Mouse (Mus musculus): Measurements from ENCODE around the gene Mdfic.

Mdfic gene

DNA sequence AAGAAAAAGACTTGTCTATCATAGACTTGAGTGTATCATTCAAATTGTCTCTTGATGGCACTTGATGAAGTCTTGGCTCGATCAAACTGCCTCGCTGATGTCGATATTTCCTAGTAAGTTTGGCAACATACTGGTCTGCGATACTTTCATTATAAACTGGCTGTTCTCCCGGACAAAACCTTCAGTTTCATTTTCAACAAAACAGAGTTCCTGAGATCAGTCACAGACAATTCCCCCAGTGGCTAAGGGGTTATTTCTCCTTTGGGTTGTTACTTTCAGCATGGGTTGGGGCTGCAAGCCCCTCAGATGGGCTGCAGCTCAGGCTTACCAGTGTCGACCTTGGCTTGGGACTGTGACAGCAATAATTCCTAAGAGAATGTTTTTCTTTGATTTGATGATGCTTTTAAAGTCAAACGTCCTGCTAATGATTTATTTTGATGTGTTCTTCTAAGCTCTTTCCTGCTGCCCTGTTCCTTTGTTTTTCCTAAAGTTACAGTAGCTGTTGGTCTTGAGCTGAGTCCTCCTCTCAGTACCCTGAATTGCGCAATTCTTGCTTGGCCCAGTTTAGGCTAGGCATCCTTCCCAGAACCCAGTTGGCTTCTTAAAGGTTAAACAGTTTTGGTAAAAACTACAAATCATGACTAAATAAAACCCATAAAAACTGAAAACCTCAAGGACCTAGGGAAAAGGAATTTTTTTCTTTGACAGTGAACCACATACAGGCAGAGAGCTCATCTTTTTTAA is 73.3 kb downstream of the Mdfic start:
- peak; percentile 45 to 60 for DNase-seq

DNA sequence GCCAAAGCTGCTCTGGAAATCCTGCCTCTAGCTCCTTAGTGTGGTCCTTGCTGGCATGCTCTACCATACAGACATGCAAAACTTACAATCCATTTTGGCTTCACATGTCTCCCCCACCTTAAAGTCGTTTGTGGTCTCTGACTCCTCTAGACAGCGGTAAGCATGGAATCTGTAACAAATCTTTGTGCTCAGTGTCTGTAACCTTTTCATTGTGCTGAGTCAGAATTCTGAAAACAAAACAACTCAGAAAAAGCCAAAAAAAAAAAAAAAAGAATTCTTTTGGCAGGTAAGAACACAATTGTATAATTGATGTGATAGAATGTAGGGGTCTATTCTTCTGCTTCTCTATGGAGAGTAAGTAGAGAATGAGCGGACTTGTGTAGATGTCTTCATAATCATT is 74.3 kb downstream of the Mdfic start:
- no peak for DNase-seq

DNA sequence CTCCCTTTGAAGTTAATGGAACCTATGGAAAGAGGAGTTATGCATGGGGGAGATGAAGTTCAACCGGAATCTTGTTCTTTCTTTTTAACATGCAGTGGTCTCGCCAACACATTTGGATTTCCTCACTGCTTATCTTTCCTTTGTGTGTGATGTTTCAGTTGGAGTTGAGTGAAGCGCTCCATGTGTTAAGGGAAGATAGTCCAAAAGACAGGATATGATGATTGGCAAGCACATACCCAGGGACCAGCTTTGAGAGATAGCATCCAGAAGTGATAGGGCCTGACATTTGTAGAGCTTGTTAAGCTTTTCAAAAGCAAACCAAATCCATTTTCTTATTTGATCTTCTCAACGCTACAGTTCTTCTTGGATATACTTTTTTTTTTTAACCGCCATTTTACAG is 86.9 kb downstream of the Mdfic start:
- DNase-seq, result no peak

DNA sequence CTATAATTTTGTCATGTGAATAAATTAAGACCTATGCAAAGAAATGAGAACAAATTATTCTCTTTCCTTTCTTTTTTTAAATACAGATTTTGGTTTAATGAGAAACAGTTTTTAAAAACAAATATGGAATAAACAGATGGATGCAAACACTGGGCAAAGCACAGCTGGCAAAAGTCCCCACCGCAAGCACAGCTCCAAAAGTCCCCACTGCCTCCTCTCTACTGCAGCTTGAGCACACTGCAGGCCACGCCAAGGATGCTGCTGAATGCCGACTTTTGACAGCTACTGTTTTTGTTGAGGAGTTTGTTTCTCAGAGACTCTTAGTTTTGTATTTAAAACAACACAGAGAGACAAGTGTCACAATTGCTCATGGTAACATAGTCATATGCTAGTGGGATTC is 104.8 kb downstream of the Mdfic start:
- DNase-seq, result no peak

DNA sequence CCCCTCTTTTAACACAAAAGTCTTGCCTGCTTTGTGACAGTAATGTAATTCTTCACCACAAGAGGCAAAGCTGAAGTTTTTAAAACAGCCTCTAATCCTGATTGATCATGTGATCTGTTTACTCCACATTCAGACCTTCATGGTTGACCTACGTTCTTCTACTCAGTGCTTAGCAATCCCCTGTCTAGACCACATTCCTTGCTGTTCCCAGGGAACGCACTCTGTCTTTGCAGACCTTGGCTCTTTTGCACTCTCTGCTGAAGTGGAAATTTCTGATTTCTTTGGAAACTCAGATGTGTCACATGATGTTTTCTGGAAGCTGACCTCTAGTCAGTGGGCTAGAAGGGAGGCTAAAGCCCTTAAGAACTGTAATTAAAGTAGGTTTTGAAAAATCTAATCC is 109.4 kb downstream of the Mdfic start:
- DNase-seq, result peak in 1 of 2 experiments; percentile 17

DNA sequence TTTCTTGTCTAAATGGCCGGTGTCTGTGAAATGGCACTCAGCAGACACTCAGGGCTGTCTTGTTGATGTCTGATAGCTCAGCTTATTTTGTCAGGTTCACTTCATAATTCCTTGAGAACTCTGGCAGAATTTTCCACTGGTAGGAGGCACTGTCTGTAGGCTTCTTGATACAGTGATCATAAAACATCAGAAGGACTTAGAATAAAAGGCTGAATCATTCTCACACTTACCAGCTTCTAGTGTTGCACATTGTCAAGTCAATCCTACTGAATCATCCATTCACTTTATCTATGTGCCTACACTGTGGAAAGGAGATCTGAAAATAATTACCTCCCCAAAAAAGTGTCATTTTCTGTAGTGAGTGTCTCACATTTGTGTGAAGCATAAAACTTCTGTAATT is 110.2 kb downstream of the Mdfic start:
- DNase-seq, result no peak

DNA sequence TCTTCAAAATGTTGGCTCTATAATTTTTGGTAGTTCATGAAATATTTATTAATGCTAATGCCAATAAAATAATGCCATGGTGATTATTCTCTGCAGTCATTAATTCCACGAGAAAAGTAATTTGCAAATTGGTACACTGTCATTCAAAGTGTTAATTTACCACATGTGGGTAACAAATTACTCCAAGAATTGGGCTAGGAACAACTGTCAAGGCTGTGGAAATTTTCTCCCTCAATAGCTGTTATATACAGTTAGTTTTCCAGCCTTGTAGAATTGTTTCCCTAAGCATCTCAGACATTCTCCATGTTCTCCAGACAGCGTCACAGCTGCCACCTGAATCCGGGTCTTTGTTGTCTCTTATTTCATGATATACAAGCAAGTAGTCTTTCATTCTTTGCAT is 117.2 kb downstream of the Mdfic start:
- DNase-seq, result no peak

DNA sequence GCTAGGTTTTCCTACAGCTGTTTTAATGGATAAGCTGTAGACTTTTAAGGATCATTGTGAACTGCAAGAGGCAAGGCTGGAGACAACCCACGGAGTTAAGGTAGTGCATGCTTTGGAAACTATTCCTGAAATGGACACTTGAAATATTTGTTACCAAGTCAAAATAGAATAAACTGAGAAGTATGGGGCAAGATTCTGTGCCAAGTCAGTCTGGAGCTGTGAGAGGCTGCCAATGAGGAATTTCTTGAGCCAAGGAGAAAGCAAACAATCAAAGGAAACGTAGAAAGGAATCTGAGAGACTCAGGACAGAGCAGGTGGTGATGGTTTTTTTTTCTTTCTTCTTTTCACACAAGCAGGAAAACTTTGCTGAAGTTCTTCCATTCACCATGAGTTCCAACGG is 119.4 kb downstream of the Mdfic start:
- no peak for DNase-seq

DNA sequence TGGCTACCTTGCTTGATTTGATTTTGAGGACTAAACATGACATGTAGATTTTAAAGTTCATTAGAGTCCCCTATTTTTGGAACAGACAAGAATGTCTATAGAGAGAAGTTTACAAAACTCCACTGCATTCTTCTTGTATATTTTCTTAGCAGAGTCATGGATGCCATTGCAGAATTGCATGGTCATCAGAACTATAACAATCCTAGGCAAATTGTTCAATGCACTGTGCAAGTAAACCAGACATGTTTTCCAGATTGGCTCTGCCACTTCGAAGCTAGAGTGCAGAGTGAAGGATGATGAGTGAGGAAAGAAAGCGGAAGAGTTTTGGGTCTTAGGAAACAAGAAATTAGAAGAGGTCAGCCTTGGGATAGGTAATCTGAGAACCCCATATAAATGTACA is 120.0 kb downstream of the Mdfic start:
- DNase-seq, result no peak

DNA sequence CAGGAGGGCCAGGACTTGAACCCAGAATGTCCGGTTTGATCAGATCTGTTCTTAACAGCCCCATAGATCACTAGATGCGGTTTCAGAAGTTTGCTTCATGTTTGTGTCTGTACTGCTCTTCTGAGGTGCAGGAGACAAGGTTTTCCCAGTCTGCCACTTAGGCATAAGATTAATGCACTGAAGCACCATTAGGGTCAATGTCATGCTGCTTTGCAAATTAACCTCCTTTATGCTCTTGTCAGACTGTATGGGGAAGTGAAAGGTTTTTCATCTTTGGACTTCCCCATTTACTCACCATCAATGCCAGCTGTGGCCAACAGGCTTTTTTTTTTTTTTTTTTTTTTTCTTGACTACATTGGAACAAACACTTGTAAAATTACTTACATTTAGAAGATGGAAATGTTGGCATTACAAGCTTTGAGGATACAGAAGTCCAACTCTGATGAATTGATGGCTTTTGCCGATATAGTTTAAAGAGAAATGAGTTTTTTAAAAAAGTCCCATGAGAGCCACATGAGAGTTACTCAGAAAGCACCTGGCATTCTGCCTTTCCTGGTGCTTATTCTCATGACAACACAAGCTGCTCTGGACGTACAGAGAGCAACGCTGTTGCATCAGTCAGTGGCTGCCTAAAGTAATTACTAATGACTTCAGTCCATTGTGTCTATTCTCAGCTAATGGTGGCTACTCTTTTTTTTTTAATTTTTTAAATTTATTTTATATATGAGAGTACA is 121.2 kb downstream of the Mdfic start:
- no peak for DNase-seq

DNA sequence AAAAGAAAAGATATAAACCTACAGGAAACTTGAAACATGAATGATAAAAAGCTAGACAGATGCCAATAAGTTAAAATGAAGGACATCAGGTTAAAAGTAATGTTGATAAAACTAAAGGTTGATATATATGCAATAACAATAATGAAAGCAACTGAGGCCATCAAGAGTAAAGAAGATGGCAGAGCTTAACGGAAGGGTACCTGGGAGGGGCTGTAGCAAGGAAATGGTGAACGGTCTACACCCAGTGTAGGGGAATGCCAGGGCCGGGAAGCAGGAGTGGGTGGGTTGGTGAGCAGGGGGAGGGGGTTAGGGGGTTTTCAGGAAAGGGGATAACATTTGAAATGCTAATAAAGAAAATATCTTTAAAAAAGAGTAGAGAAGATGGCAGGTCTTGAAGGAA is 122.8 kb downstream of the Mdfic start:
- DNase-seq, result no peak

DNA sequence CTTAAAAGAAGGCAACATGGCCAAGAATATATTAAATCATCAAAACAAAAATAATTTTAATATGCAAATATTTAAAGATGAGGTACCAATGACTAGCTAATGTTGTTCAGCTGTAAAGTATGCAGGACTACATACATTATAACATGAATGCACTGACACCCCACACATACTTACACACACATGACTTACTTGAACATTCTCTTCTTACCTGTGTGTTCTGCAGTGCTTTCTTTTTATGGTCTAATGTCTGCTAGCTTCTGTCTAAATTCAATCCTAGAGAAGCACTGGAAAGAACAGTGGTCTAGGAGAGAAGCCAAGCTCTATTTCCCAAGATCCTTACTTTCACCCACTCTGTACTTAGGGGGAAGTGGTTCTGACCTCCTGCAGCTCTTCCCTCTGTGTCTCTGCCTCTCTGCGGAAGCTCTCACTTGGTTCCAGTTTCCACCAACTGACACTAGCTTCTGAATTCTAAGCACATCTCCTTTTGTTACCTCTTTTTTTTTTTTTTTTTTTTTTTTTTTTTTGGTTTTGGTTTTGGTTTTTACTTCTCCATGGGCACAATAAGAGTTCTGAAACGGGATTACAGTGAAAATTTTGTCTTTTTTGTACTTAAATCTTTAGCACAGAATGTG is 125.4 kb downstream of the Mdfic start:
- DNase-seq, result no peak
